Mouse (Mus musculus) liver, embryonic 15.5 days (tissue): Measurements from ENCODE around the gene Gm20696. TPM values are rescaled to one million over a fixed set of nuclear protein-coding genes. Genes with fewer than 3 reads are reported as not detected.

ENCODE experiments used
- ATAC-seq: fragments of 200-750 bp; cut with Nextera tagmentation; 2 replicates; pipeline ENCODE4 v1.8.0; 2017; ENCODE audit warnings: moderate number of reproducible peaks, mild to moderate bottlenecking, moderate library complexity; ENCODE audit not compliant: insufficient read depth
- H3K27ac ChIP-seq: fragments of 300-500 bp; sonication (generic); replicated peaks from 2 replicates; pipeline ENCODE4 v1.5.1; 2015; ENCODE audit warnings: mild to moderate bottlenecking, inconsistent platforms
- H3K27me3 ChIP-seq: fragments of 300-500 bp; sonication (generic); 2 replicates; pipeline ENCODE4 v1.6.1; 2015; ENCODE audit warnings: mild to moderate bottlenecking, inconsistent platforms
- H3K36me3 ChIP-seq: fragments of 300-500 bp; sonication (generic); replicated peaks from 2 replicates; pipeline ENCODE4 v1.6.1; 2015; ENCODE audit warnings: moderate library complexity, mild to moderate bottlenecking, inconsistent platforms
- H3K4me1 ChIP-seq: fragments of 300-500 bp; sonication (generic); replicated peaks from 2 replicates; pipeline ENCODE4 v1.6.1; 2015; ENCODE audit warnings: inconsistent platforms
- H3K4me2 ChIP-seq: fragments of 300-500 bp; sonication (generic); 2 replicates; pipeline ENCODE4 v1.6.1; 2015; ENCODE audit warnings: moderate library complexity, mild to moderate bottlenecking, inconsistent platforms
- H3K4me3 ChIP-seq: fragments of 300-500 bp; sonication (generic); replicated peaks from 2 replicates; pipeline ENCODE4 v1.5.1; 2015; ENCODE audit warnings: mild to moderate bottlenecking, inconsistent platforms
- H3K9ac ChIP-seq: fragments of 300-500 bp; sonication (generic); 2 replicates; pipeline ENCODE4 v1.6.1; 2015; ENCODE audit warnings: moderate library complexity, mild to moderate bottlenecking, inconsistent platforms
- H3K9me3 ChIP-seq: fragments of 300-500 bp; sonication (generic); replicated peaks from 2 replicates; pipeline ENCODE4 v1.6.1; 2016; ENCODE audit warnings: inconsistent platforms
- WGBS: fragments of 180-500 bp; shearing (Covaris S2); methylation state at CpG from one replicate; pipeline ENCODE4 v1.1.7; 2015; ENCODE audit warnings: mixed read lengths; ENCODE audit not compliant: insufficient replicate concordance; 5-methylcytosine and 5-hydroxymethylcytosine counted together
- microRNA-seq: library from miRNA; unstranded; fragments of <30 nt; microRNA quantifications from one replicate; pipeline ENCODE4, GENCODE M21; 2016
- polyA plus RNA-seq: library from polyadenylated mRNA; unstranded; fragments of >200 nt; fragmentation: Nextera tagmentation; extraction: Ambion mirVana; gene quantifications from 2 replicates; pipeline ENCODE4 v1.2.1, GENCODE M21; 2015

Gm20696 gene
- polyA plus RNA-seq, 1 experiment from 2014 or later: 0.75 TPM

DNA sequence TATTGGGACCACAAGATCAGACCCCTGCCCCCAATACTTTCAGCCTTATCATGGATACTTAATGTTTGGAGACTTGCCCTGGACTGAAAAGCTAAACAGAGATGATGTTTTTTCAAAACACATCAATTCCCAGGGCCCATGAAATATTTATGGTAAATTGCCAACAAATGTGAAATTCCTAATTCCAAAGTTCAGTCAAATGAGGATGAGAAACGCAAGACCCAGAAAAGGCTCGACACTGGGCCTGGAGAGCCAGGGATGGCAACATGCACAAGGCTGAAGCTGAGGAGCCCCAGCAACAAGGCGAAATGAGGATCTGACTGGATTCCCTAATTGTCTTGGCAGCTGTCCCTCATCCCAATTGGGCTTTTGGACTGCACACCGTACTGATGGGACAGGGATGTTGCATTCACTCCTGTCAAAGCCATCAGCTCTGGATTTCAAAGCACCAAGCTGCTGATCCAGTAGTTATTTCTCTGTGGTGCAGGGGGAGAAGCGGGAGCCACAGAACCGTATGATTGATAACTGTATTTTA is 438.2 kb downstream of the Gm20696 start:
- no peak overlapping the region for H3K4me3 ChIP-seq
- H3K4me2 ChIP-seq: no peak overlapping the region
- 65% methylated on average over 6 of the region's 6 CpGs for WGBS
- H3K9ac ChIP-seq: no peak overlapping the region
- H3K27me3 ChIP-seq: no peaks in the 10 kb centered on the region
- no peak for ATAC-seq
- H3K4me1 ChIP-seq: 0 out of 2 replicates have a peak, but pooled peaks cover 2% of the 10 kb centered on the region
- no peaks in the 10 kb centered on the region for H3K9me3 ChIP-seq
- H3K27ac ChIP-seq: no peak overlapping the region
- no peaks in the 10 kb centered on the region for H3K36me3 ChIP-seq

DNA sequence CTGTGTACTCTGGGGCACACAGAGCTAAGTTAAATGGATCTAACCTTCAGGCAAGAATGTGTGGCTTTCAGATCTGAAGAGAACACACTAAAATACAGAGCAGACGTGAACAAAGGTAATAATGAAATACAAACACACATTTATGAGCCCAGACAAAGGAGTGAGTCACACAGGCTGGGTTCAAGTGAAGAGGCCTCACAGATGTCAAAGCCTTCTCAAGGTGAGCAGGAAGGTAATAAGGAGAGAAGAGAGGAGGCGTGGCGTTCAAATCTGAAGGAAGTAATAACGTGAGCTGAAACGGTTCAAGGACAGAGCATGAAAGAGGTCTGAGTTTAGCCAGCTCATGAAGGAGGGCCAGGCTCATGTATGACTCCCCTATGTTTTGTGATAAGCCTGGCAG is 445.4 kb downstream of the Gm20696 start:
- WGBS: 74% methylated on average over 5 of the region's 5 CpGs

DNA sequence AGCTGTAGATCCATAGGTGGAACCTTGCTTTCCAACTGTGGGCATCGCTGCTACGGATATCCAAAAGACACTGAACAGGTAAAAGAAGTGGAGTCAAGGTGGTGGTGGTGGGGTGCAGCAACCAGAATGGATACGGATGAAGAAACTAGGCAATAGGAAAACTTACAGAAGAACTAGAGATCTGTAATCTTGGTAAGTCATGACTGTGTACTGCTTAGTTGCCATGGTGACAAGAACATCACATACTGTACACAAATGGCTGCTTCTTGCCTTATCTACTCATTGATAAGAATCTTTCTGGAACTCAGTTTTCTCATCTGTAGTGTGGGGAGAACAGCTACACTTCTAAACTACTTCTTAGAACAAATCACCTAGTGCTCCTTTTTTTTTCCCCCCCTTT is 446.1 kb downstream of the Gm20696 start:
- no peak overlapping the region for H3K9ac ChIP-seq
- 0 out of 2 replicates have a peak, but pooled peaks cover 2% of the 10 kb centered on the region for H3K4me1 ChIP-seq
- no peaks in the 10 kb centered on the region for H3K27me3 ChIP-seq
- ATAC-seq: no peak
- H3K4me3 ChIP-seq: no peak overlapping the region
- 81% methylated on average over 3 of the region's 3 CpGs for WGBS
- H3K4me2 ChIP-seq: no peak overlapping the region
- no peaks in the 10 kb centered on the region for H3K9me3 ChIP-seq
- no peaks in the 10 kb centered on the region for H3K36me3 ChIP-seq
- no peak overlapping the region for H3K27ac ChIP-seq

More for the DNA sequence above, 445.4 kb downstream of the Gm20696 start:
- no peaks in the 10 kb centered on the region for H3K36me3 ChIP-seq
- no peaks in the 10 kb centered on the region for H3K9me3 ChIP-seq
- H3K4me3 ChIP-seq: no peak overlapping the region
- no peaks in the 10 kb centered on the region for H3K27me3 ChIP-seq
- no peak overlapping the region for H3K4me2 ChIP-seq
- H3K27ac ChIP-seq: no peak overlapping the region
- H3K9ac ChIP-seq: no peak overlapping the region
- no peak for ATAC-seq
- H3K4me1 ChIP-seq: 0 out of 2 replicates have a peak, but pooled peaks cover 2% of the 10 kb centered on the region

DNA sequence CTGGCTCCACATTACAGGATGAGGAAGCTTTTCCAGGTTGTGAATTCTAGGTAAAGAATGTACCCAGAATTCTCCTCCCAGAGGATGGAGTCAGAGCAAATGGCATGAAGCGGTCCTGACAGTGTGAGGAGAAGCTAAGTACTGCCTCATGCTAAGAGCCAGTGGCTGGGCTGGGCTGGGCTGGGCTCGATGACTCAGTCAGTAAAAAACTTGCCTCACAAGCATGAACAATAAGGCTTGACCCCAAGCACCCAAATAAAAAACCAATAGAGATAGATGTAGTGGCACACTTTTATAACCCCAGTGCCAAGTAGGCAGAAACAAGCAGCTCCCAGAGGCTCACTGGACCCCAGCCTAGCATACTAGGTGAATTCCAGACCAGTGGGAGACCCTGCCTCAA is 448.8 kb downstream of the Gm20696 start:
- ATAC-seq: no peak
- Histone ChIP-seq H3K4me3 (no peak overlapping the region), H3K36me3 (no peaks in the 10 kb centered on the region), H3K27me3 (no peaks in the 10 kb centered on the region), H3K9ac (no peak overlapping the region), H3K4me2 (no peak overlapping the region), H3K4me1 (no peaks in the 10 kb centered on the region), H3K27ac (no peak overlapping the region), H3K9me3 (no peaks in the 10 kb centered on the region)
- 66% methylated on average over 2 of the region's 2 CpGs for WGBS

DNA sequence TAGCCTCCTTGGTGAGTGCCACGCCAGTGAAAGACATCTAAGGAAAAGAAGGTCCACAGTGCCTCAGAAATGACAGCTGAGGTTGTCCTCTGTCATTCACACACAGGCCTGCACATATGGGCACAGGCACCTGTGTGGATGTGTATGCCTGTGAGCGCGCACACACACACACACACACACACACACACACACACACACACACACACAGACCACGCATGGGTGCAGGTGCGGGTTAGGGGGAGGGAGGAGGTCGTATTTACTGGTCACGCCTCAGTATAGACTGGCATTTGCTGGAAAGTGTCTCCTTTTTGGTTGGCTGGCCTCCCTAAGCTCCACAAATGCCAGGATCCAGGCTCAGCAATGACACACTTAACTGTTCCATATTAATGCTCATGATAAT is 449.4 kb downstream of the Gm20696 start:
- H3K27me3 ChIP-seq: no peaks in the 10 kb centered on the region
- no peaks in the 10 kb centered on the region for H3K9me3 ChIP-seq
- 0 out of 2 replicates have a peak, but pooled peaks cover 1% of the 10 kb centered on the region for H3K4me1 ChIP-seq
- ATAC-seq: no peak
- H3K27ac ChIP-seq: no peak overlapping the region
- H3K9ac ChIP-seq: no peak overlapping the region
- H3K36me3 ChIP-seq: no peaks in the 10 kb centered on the region
- 83% methylated on average over 7 of the region's 7 CpGs for WGBS
- no peak overlapping the region for H3K4me2 ChIP-seq
- no peak overlapping the region for H3K4me3 ChIP-seq

DNA sequence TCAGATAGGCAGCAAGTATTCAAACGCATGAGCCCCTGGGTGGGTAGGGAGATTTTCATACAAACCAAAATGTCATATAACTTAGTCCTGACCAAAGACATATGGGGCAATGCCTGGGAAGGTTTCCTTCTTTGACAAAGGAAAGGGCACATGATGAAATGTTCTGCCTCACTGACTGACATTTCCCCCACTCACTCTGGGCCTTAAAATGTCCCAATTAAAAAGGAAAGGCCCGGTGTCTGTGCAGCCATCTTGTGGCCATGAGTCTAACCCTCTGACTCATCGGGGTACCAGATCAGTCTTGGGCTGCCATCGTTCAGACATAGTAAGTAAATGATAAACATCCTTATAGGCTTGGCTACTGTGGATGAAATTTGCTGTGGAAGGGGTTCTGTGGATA is 454.1 kb downstream of the Gm20696 start:
- Histone ChIP-seq H3K9me3 (no peaks in the 10 kb centered on the region), H3K4me3 (no peak overlapping the region), H3K4me2 (no peak overlapping the region), H3K27me3 (no peaks in the 10 kb centered on the region), H3K9ac (no peak overlapping the region), H3K36me3 (no peaks in the 10 kb centered on the region), H3K27ac (no peak overlapping the region), H3K4me1 (peaks cover 14% of the 10 kb centered on the region)
- no peak for ATAC-seq
- WGBS: 59% methylated on average over 4 of the region's 4 CpGs

- Histone ChIP-seq H3K27me3 (no peaks in the 10 kb centered on the region), H3K4me1 (peaks cover 19% of the 10 kb centered on the region), H3K27ac (no peak overlapping the region), H3K9me3 (no peaks in the 10 kb centered on the region), H3K36me3 (no peaks in the 10 kb centered on the region), H3K4me2 (no peak overlapping the region), H3K9ac (no peak overlapping the region), H3K4me3 (no peak overlapping the region)
- no peak for ATAC-seq
- 48% methylated on average over 5 of the region's 5 CpGs for WGBS
Observed at GRCm38 (mm10) chr6:99211663-99212333, 454.8 kb downstream of the Gm20696 start.

DNA sequence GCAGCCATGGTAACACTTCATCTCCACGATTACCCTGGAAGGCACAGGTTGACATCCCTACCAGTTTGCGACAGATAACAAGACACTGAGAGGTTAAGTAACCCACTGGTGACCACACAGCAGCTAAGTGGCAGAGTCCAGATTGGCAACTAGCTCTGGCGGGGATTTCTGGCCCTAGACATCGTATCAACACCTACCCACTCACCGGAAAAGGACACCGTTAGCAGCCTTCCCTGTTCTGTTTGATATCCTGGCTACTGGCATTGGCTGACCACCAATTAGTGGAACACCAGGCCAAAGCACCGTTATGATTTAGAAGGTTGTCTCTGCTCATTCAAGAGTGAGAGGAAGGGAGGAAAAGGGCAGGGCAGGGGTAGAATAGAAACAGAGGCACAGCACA is 456.4 kb downstream of the Gm20696 start:
- 56% methylated on average over 7 of the region's 7 CpGs for WGBS
- no peak overlapping the region for H3K4me3 ChIP-seq
- ATAC-seq: no peak

More for the DNA sequence above, 456.4 kb downstream of the Gm20696 start:
- Histone ChIP-seq H3K4me2 (no peak overlapping the region), H3K4me1 (peaks cover 33% of the 10 kb centered on the region), H3K27me3 (0 out of 2 replicates have a peak, but pooled peaks cover 6% of the 10 kb centered on the region), H3K9ac (no peak overlapping the region), H3K36me3 (no peaks in the 10 kb centered on the region), H3K27ac (no peak overlapping the region), H3K9me3 (no peaks in the 10 kb centered on the region)

Small RNA genes lying within 50 kb of the gene (microRNA-seq; reads per million reads assigned to microRNA genes)
- not detected for gene Gm22328

Other genes starting within 250 kb of the Gm20696 start
- 15.2 and 15.4 TPM in 2 replicates for gene Foxp1, start 144.1 kb downstream of the Gm20696 start, polyA plus RNA-seq
- 1.9 and 2.2 TPM in 2 replicates for gene Eif4e3, start within 50 bp of the Gm20696 start, polyA plus RNA-seq
- 0.05 and 0.09 TPM in 2 replicates for gene Gpr27, start 25.9 kb upstream of the Gm20696 start, polyA plus RNA-seq
- 0.08 TPM in 1 of 2 replicates, not detected in the other for gene Prok2, start 59.6 kb upstream of the Gm20696 start, polyA plus RNA-seq